Mouse (Mus musculus) CH12.LX (cell line): ENCODE measurements at regions not wholly inside any gene's neighbourhood (a gene's known extent, or its start where the extent isn't known, plus 50 kb on each side); places are given as distances from the start of the nearest gene placed in this dataset.

Source experiments
- CTCF ChIP-seq, 2 experiments: IDR thresholded peaks in 1 of 2; conservative IDR thresholded peaks in 1 of 2; 2 replicates each; pipeline ENCODE4 v1.5.1; 2011 to 2012; ENCODE audit warnings: low read depth in 2 of 2, low read length in 2 of 2, improper control_type of control experiment in 1 of 2, inconsistent platforms in 1 of 2, mild to moderate bottlenecking in 1 of 2, moderate library complexity in 1 of 2
- E2F4 ChIP-seq: IDR thresholded peaks from 2 replicates; pipeline ENCODE4 v1.6.1; 2011; ENCODE audit warnings: low read depth, low read length, improper control_type of control experiment; ENCODE audit not compliant: insufficient replicate concordance
- ELF1 ChIP-seq: IDR thresholded peaks from 2 replicates; pipeline ENCODE4 v1.6.1; 2014; ENCODE audit warnings: low read depth, mild to moderate bottlenecking, inconsistent platforms, low read length, improper control_type of control experiment
- EP300 ChIP-seq: IDR thresholded peaks from 2 replicates; pipeline ENCODE4 v1.6.1; 2011; ENCODE audit warnings: low read length, improper control_type of control experiment
- HCFC1 ChIP-seq: IDR thresholded peaks from 2 replicates; pipeline ENCODE4 v1.6.1; 2012; ENCODE audit warnings: low read depth, mild to moderate bottlenecking, inconsistent platforms, low read length, improper control_type of control experiment
- KAT2A ChIP-seq: IDR thresholded peaks from 2 replicates; pipeline ENCODE4 v1.6.1; 2012; ENCODE audit warnings: low read length, improper control_type of control experiment, inconsistent platforms; ENCODE audit not compliant: insufficient replicate concordance
- MAX ChIP-seq: IDR thresholded peaks from 2 replicates; pipeline ENCODE4 v1.6.1; 2011; ENCODE audit warnings: low read length, improper control_type of control experiment
- NELFE ChIP-seq: IDR thresholded peaks from 2 replicates; pipeline ENCODE4 v1.6.1; 2011; ENCODE audit warnings: low read depth, low read length, improper control_type of control experiment
- POLR2A ChIP-seq: IDR thresholded peaks from 2 replicates; pipeline ENCODE4 v1.6.1; 2011; ENCODE audit warnings: low read depth, mild to moderate bottlenecking, improper control_type of control experiment, low read length
- POLR2AphosphoS2 ChIP-seq: IDR thresholded peaks from 2 replicates; pipeline ENCODE4 v1.6.1; 2011; ENCODE audit warnings: low read depth, low read length, improper control_type of control experiment
- RAD21 ChIP-seq: IDR thresholded peaks from 2 replicates; pipeline ENCODE4 v1.6.1; 2011; ENCODE audit warnings: low read depth, mild to moderate bottlenecking, low read length, improper control_type of control experiment, moderate library complexity
- USF1 ChIP-seq: IDR thresholded peaks from 2 replicates; pipeline ENCODE4 v1.6.1; 2014; ENCODE audit warnings: low read depth, mild to moderate bottlenecking, inconsistent platforms, low read length, improper control_type of control experiment
- ZC3H11A ChIP-seq: IDR thresholded peaks from 2 replicates; pipeline ENCODE4 v1.6.1; 2012; ENCODE audit warnings: low read depth, mild to moderate bottlenecking, inconsistent platforms, low read length, improper control_type of control experiment

DNA sequence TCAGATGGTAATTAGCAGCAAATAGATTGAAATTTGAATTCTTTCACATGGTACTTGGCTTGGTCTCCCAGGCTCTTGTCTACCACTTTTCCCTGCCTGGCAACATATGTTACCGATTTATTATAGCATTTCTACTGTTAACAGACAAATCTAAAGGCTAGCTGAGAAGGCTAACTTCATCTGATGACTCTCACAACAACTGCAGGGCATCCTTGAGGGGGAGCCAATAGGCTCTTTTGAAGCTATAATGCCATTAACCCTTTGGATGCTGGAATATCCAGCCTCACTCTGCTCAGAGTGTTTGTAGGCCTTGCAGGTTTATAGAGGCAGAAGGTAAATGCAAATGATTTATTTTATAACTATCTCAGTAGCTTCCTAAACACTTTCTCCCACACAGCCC is 262.2 kb downstream of the Meis1 start:
- TF ChIP-seq POLR2A (no peak), EP300 (no peak), CTCF (conservative IDR thresholded peaks at IDR 0.05 in 1 of 2, IDR thresholded peaks at IDR 0.05 in 1 of 2; ENCODE audit: low read depth in 2 of 2, low read length in 2 of 2) (no peak), E2F4 (no peak), KAT2A (no peak), USF1 (no peak), POLR2AphosphoS2 (no peak), ZC3H11A (no peak), HCFC1 (no peak), MAX (no peak), ELF1 (no peak), RAD21 (no peak), NELFE (no peak)
